18 mouse cellular contexts compared by ENCODE assay signal in genomic region chr9:113941103-113941805, GRCm38 (mm10). TPM values are rescaled to one million over a fixed set of nuclear protein-coding genes. Genes with fewer than 3 reads are reported as not detected.
A peak's percentile ranks its signal among the peaks of the same experiment; 100 is the strongest.
DNase-seq lines count a peak whose midpoint lies in the region; ATAC-seq and TF ChIP-seq lines count a peak whose summit lies in the region.
"Had no signal": no experiment of that assay in that cellular context is flagged by ENCODE, and none has a peak within 500 bp of the region (broad histone marks: within the 10 kb centered on the region; RNA-seq: fewer than 3 reads in every experiment).

No protein-coding gene starts in this region.

- peak; percentile 79 for ATAC-seq in intestine, embryonic 16.5 days
- ATAC-seq in megakaryocyte progenitor cell, adult 5-6 weeks (replicated peaks; ENCODE audit: poor library complexity), result peak; percentile 92
- ATAC-seq: forebrain, embryonic 15.5 days; inflammation-experienced regulatory T-cells, adult 6 months had no signal

- H3K4me3 ChIP-seq in bone marrow, adult 2 months (replicated peaks; ENCODE audit: control insufficient read depth, low read depth, low read length), result no peak overlapping the region
- no peak overlapping the region for H3K4me3 ChIP-seq in intestine, embryonic 16.5 days (ENCODE audit: low read length)
- H3K4me3 ChIP-seq: embryonic facial prominence, embryonic 12.5 days; forebrain, embryonic 15.5 days; left cerebral cortex, adult 2 months; limb, embryonic 13.5 days had no signal

- no peak overlapping the region for H3K4me2 ChIP-seq in intestine, embryonic 16.5 days (ENCODE audit: low read depth, low read length)
- H3K4me2 ChIP-seq: embryonic facial prominence, embryonic 12.5 days; forebrain, embryonic 15.5 days; limb, embryonic 13.5 days had no signal

- H3K4me1 ChIP-seq in bone marrow, adult 2 months (ENCODE audit: control insufficient read depth, insufficient read depth, low read length), result peaks cover 3% of the 10 kb centered on the region
- 0 out of 2 replicates have a peak, but pooled peaks cover 2% of the 10 kb centered on the region for H3K4me1 ChIP-seq in intestine, embryonic 16.5 days (ENCODE audit: control insufficient read depth, insufficient read depth, low read length)

- no peak for TF ChIP-seq POLR2A in bone marrow, adult 2 months (IDR thresholded peaks at IDR 0.05; ENCODE audit: borderline replicate concordance, control insufficient read depth, low read depth, low read length)

- intact Hi-C loops in heart, postnatal 14 days (cut with DNase I), result no loop called here

- peak overlapping the region; percentile 25; the same call in 1 of the 2 replicates for H3K27ac ChIP-seq in bone marrow, adult 2 months (ENCODE audit: control insufficient read depth, insufficient read depth, low read depth, low read length, poor library complexity)
- H3K27ac ChIP-seq in intestine, embryonic 16.5 days (ENCODE audit: low read length), result no peak overlapping the region
- H3K27ac ChIP-seq: embryonic facial prominence, embryonic 12.5 days; forebrain, embryonic 15.5 days; left cerebral cortex, adult 2 months; limb, embryonic 13.5 days; macrophage had no signal

- H3K27me3 ChIP-seq in intestine, embryonic 16.5 days (replicated peaks; ENCODE audit: control insufficient read depth, insufficient read depth, low read length), result no peaks in the 10 kb centered on the region
- H3K27me3 ChIP-seq: embryonic facial prominence, embryonic 12.5 days; forebrain, embryonic 15.5 days; limb, embryonic 13.5 days had no signal

- no peak overlapping the region for H3K9ac ChIP-seq in intestine, embryonic 16.5 days (ENCODE audit: low read depth, low read length)
- H3K9ac ChIP-seq: embryonic facial prominence, embryonic 12.5 days; forebrain, embryonic 15.5 days; limb, embryonic 13.5 days had no signal

- TF ChIP-seq CTCF in bone marrow, adult 2 months (IDR thresholded peaks at IDR 0.05; ENCODE audit: control insufficient read depth, insufficient read depth, low read length), result no peak

- 56% methylated on average over 3 of the region's 3 CpGs for WGBS in bone marrow, adult 2 months
- 76% methylated on average over 3 of the region's 3 CpGs for WGBS in intestine, embryonic 16.5 days

- H3K9me3 ChIP-seq in intestine, embryonic 16.5 days (ENCODE audit: control insufficient read depth, low read length), result no peaks in the 10 kb centered on the region
- H3K9me3 ChIP-seq: embryonic facial prominence, embryonic 12.5 days; forebrain, embryonic 15.5 days; limb, embryonic 13.5 days had no signal

- DNase-seq in heart, adult 11 months, result peak; percentile 81
- DNase-seq in heart, postnatal 14 days, result no peak
- DNase-seq in layer of hippocampus, adult 9-11 months, result no peak
- DNase-seq in embryo, embryonic 11 days, result no peak
- DNase-seq in embryo, embryonic 10 days (ENCODE audit: low spot score), result no peak
- DNase-seq: cerebellum, adult 9-11 months; heart, postnatal 4 days; kidney, postnatal 10 days; thymus, adult 18-20 months had no signal

- no peaks in the 10 kb centered on the region for H3K36me3 ChIP-seq in intestine, embryonic 16.5 days (ENCODE audit: control insufficient read depth, insufficient read depth, low read length)

RNA-seq across cellular contexts. Expression of gene Ubp1, which starts 10.5 kb away (rescaled TPM):
- 10 to 100 TPM; 28.8 to 32.0 TPM for total RNA-seq in heart, postnatal 14 days (2021)
- polyA plus RNA-seq in bone marrow, adult 2 months (2011; ENCODE audit: insufficient read depth, insufficient read length, low replicate concordance, missing spikeins), result 103 and 110 TPM in 2 replicates
- 17.3 and 22.2 TPM in 2 replicates for polyA plus RNA-seq in intestine, embryonic 16.5 days (2015; fragmentation: Nextera tagmentation; extraction: Ambion mirVana)
- total RNA-seq in megakaryocyte progenitor cell, adult 5-6 weeks (2015), result 40.9 and 60.7 TPM in 2 replicates
- total RNA-seq in megakaryocyte progenitor cell, adult 5-6 weeks (2017), result 48.6 and 60.2 TPM in 2 replicates
